Mouse (Mus musculus) kidney, adult 2 months (tissue): ENCODE measurements at regions not wholly inside any gene's neighbourhood (a gene's known extent, or its start where the extent isn't known, plus 50 kb on each side); places are given as distances from the start of the nearest gene placed in this dataset.
"Not testable (repeated sequence)": the region's sequence is repeated elsewhere in the genome, so short reads cannot be mapped to it uniquely, and the experiment has no call there.

ENCODE experiments used
- DNase-seq: peaks from one replicate; pipeline ENCODE4 v3.0.0; 2021
- H3K27ac ChIP-seq: fragments of 200-500 bp; 2 replicates; pipeline ENCODE4 v1.5.1; 2012; ENCODE audit warnings: low read depth, low read length, control low read depth, inconsistent platforms; ENCODE audit not compliant: insufficient read depth
- H3K27me3 ChIP-seq: fragments of 200-500 bp; replicated peaks from 2 replicates; pipeline ENCODE4 v1.6.1; 2012; ENCODE audit warnings: mild to moderate bottlenecking, moderate library complexity, low read length, inconsistent platforms; ENCODE audit not compliant: control insufficient read depth, insufficient read depth
- H3K36me3 ChIP-seq: fragments of 200-500 bp; 2 replicates; pipeline ENCODE4 v1.6.1; 2012; ENCODE audit warnings: mild to moderate bottlenecking, moderate library complexity, low read length, inconsistent platforms; ENCODE audit not compliant: control insufficient read depth, insufficient read depth
- H3K4me1 ChIP-seq: fragments of 200-500 bp; 2 replicates; pipeline ENCODE4 v1.6.1; 2011; ENCODE audit warnings: low read length; ENCODE audit not compliant: control insufficient read depth, insufficient read depth
- H3K4me3 ChIP-seq: fragments of 200-500 bp; 2 replicates; pipeline ENCODE4 v1.5.1; 2011; ENCODE audit warnings: mild to moderate bottlenecking, low read depth, low read length, control low read depth; ENCODE audit not compliant: insufficient read depth
- CTCF ChIP-seq: fragments of 200-500 bp; conservative IDR thresholded peaks from 2 replicates; pipeline ENCODE4 v1.5.1; 2011; ENCODE audit warnings: low read depth, mild to moderate bottlenecking, control low read depth, low read length, moderate library complexity, mixed read lengths; ENCODE audit not compliant: insufficient read depth, insufficient read length
- POLR2A ChIP-seq: fragments of 200-500 bp; IDR thresholded peaks from one replicate; pipeline ENCODE4 v1.6.1; 2011; ENCODE audit warnings: low read depth, low read length, control low read depth
- WGBS: fragments of 180-500 bp; shearing (Covaris S2); methylation state at CpG from one replicate; pipeline ENCODE4 v1.1.7; 2018; 5-methylcytosine and 5-hydroxymethylcytosine counted together

DNA sequence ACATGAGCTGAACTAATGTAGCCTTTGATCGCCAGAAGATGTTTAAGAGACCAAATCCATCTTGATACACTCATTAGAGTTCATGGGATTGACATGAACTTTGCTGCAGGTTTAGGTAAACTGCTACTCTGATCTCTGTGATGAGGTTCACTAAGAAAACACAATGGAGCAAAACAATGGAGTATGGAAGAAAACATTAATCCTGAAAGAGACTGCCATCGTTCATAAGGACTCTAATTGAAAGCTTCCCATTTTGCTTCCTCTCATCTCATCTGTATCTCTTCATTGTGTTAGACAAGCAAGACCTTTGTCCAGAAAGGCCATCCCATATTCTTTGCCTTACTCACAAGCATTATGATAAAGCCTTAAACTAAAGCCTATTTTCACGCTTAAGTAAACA, 110.0 kb upstream of the Gm21293 start:
- no peak for DNase-seq
- TF ChIP-seq POLR2A (no peak), CTCF (no peak)
- Histone ChIP-seq H3K36me3 (no peaks in the 10 kb centered on the region), H3K27me3 (no peaks in the 10 kb centered on the region), H3K4me1 (no peaks in the 10 kb centered on the region), H3K27ac (no peak overlapping the region), H3K4me3 (no peak overlapping the region)
- WGBS = 69% methylated on average over 3 of the region's 3 CpGs

DNA sequence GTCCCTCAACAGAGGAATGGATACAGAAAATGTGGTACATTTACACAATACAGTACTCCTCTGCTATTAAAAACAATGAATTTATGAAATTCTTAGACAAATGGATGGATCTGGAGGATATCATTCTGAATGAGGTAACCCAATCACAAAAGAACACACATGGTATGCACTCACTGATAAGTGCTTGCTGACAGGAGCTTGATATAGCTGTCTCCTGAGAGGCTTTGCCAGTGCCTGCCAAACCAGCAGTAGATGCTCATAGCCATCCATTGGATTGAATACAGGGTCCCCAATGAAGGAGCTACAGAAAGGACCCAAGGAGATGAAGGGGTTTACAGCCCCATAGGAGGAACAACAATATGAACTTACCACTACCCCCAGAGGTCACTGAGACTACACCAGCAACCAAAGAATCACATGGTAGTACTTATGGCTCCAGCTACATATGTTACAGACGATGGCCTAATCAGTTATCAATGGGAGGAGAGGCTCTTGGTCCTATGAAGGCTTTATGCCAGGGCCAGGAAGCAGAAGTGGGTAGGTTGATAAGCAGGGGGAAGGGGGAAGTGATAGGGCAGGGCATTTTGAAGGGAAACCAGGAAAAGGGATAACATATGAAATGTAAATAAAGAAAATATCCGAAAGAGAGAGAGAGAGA, 100.9 kb upstream of the Gm21293 start:
- not testable (repeated sequence) for DNase-seq, H3K4me3 ChIP-seq, H3K27me3 ChIP-seq, H3K4me1 ChIP-seq, H3K27ac ChIP-seq, H3K36me3 ChIP-seq
- WGBS = 71% methylated on average over 2 of the region's 2 CpGs

DNA sequence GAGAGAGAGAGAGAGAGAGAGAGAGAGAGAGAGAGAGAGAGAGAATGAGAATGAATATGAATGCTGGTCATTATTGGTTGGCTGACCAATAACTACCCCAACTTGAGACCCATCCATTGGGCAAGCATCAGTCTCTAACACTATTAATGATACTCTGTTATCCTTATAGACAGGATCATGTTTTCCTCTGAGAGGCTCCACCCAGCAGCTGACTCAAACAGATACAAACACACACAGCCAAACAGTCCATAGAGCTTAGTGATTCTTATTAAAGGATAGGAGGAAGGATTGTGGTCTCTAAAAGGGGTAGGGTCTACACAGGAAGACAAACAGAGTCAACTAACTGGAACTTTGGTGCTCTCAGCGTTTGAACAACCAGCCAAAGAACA, 100.4 kb upstream of the Gm21293 start:
- WGBS = 79% methylated on average over 1 of the region's 1 CpGs
- no peak for DNase-seq
- no peaks in the 10 kb centered on the region for H3K27me3 ChIP-seq
- no peak overlapping the region for H3K4me3 ChIP-seq
- no peak overlapping the region for H3K27ac ChIP-seq
- H3K36me3 ChIP-seq = no peaks in the 10 kb centered on the region
- no peak for TF ChIP-seq CTCF
- TF ChIP-seq POLR2A = no peak
- H3K4me1 ChIP-seq = no peaks in the 10 kb centered on the region

DNA sequence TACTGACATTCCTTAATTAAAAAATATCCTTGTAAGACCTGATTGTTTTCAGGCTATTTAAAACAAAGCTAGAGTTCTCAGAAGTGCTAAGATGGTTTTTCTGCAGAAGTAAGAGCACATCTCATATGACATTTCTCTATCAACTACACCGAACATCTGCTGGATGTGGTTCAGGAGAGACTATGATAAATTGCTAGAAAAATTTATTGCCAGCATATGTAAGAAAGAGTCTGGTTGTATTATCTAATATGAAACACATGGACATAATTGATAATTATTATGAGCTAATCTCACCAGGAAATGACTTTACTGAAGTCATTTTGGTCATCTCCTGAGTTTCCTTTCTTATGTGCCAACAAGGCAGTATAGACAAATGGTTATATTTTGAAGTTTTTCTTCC, 99.2 kb upstream of the Gm21293 start:
- Histone ChIP-seq H3K4me3 (no peak overlapping the region), H3K36me3 (no peaks in the 10 kb centered on the region), H3K27ac (no peak overlapping the region), H3K4me1 (no peaks in the 10 kb centered on the region), H3K27me3 (no peaks in the 10 kb centered on the region)
- WGBS = 58% methylated on average over 1 of the region's 1 CpGs
- no peak for TF ChIP-seq CTCF
- no peak for TF ChIP-seq POLR2A
- DNase-seq = no peak
